Mouse (Mus musculus) testis, adult 2 months (tissue): ENCODE measurements around the gene Nab2.

ENCODE experiments used
- CTCF ChIP-seq: fragments of 200-500 bp; IDR thresholded peaks from 2 replicates; pipeline ENCODE4 v1.5.1; 2012; ENCODE audit warnings: low read depth, mild to moderate bottlenecking, inconsistent platforms, low read length, moderate library complexity; ENCODE audit not compliant: control insufficient read depth, insufficient read depth, insufficient replicate concordance
- POLR2A ChIP-seq: fragments of 200-500 bp; IDR thresholded peaks from 2 replicates; pipeline ENCODE4 v1.6.1; 2012; ENCODE audit warnings: low read depth, mild to moderate bottlenecking, inconsistent platforms, low read length, moderate library complexity; ENCODE audit not compliant: control insufficient read depth

GRCm38 (mm10) chr10:127640421-127640820 is 27.9 kb downstream of the Nab2 start:
- TF ChIP-seq POLR2A (no peak), CTCF (no peak)
